Mouse (Mus musculus) left cerebral cortex, adult 2 months (tissue): ENCODE measurements at regions not wholly inside any gene's neighbourhood (a gene's known extent, or its start where the extent isn't known, plus 50 kb on each side); places are given as distances from the start of the nearest gene placed in this dataset.
A peak's percentile ranks its signal among the peaks of the same experiment; 100 is the strongest.

ENCODE experiments used
- DNase-seq, 2 experiments: peaks; one replicate each; pipeline ENCODE4 v3.0.0; 2021 to 2022; ENCODE audit warnings: low spot score in 2 of 2, mixed read lengths in 1 of 2; ENCODE audit errors: extremely low spot score in 1 of 2
- H3K27ac ChIP-seq: fragments of 200-600 bp; 2 replicates; pipeline ENCODE4 v1.8.1; 2022
- H3K4me3 ChIP-seq: fragments of 200-600 bp; 2 replicates; pipeline ENCODE4 v1.8.1; 2022
- CTCF ChIP-seq: fragments of 200-600 bp; IDR thresholded peaks from 2 replicates; pipeline ENCODE4 v1.8.1; 2022; ENCODE audit warnings: antibody characterized with exemption, mild to moderate bottlenecking, moderate library complexity
- intact Hi-C: fragments of 180-260 bp; cut with DNase I; formaldehyde crosslinking; loops from one replicate; pipeline ENCODE4 v1.15.1; 2025

GRCm38 (mm10) chr17:65105622-65106021 lies 269.8 kb upstream of the 4930583I09Rik start:
- Histone ChIP-seq H3K4me3 (no peak overlapping the region), H3K27ac (peak overlapping the region; percentile 26; the same call in 1 of the 2 replicates)
- intact Hi-C loops, result loop anchor here (2.0 kb wide), 1 partner anchor 67 kb away; no protein-coding TSS in a partner anchor
- no peak for TF ChIP-seq CTCF
- DNase-seq, result no peak

GRCm38 (mm10) chr17:65101157-65101556 lies 265.3 kb upstream of the 4930583I09Rik start:
- H3K4me3 ChIP-seq, result no peak overlapping the region
- DNase-seq, result no peak
- no peak for TF ChIP-seq CTCF
- H3K27ac ChIP-seq, result no peak overlapping the region
- intact Hi-C loops, result no loop called here

- Histone ChIP-seq H3K4me3 (no peak overlapping the region), H3K27ac (no peak overlapping the region)
- DNase-seq, result no peak
- no peak for TF ChIP-seq CTCF
- intact Hi-C loops, result no loop called here
Measured at GRCm38 (mm10) chr17:65082249-65082648, 246.4 kb upstream of the 4930583I09Rik start.

- Histone ChIP-seq H3K27ac (no peak overlapping the region), H3K4me3 (no peak overlapping the region)
- TF ChIP-seq CTCF, result no peak
- no peak for DNase-seq
- intact Hi-C loops, result no loop called here
Measured at GRCm38 (mm10) chr17:65081779-65082086, 245.9 kb upstream of the 4930583I09Rik start.

GRCm38 (mm10) chr17:65081072-65081778 lies 245.4 kb upstream of the 4930583I09Rik start:
- intact Hi-C loops, result no loop called here
- no peak for TF ChIP-seq CTCF

GRCm38 (mm10) chr17:65074878-65075277 lies 239.0 kb upstream of the 4930583I09Rik start:
- Histone ChIP-seq H3K27ac (no peak overlapping the region), H3K4me3 (no peak overlapping the region)
- no peak for DNase-seq
- no peak for TF ChIP-seq CTCF
- intact Hi-C loops, result loop anchor here (5.0 to 10.0 kb wide), 2 partner anchors 252 to 400 kb away; no protein-coding TSS in a partner anchor

More at GRCm38 (mm10) chr17:65081072-65081778, 245.4 kb upstream of the 4930583I09Rik start:
- Histone ChIP-seq H3K4me3 (no peak overlapping the region), H3K27ac (no peak overlapping the region)
- DNase-seq, result no peak

GRCm38 (mm10) chr17:65071114-65071513 lies 235.2 kb upstream of the 4930583I09Rik start:
- no peak overlapping the region for H3K27ac ChIP-seq
- intact Hi-C loops, result loop anchor here (1.0 to 10.0 kb wide), 3 partner anchors 181 to 404 kb away; no protein-coding TSS in a partner anchor
- no peak overlapping the region for H3K4me3 ChIP-seq
- DNase-seq, result peak; percentile 27 to 61
- peak; percentile 72 for TF ChIP-seq CTCF

GRCm38 (mm10) chr17:65066135-65066534 lies 230.3 kb upstream of the 4930583I09Rik start:
- Histone ChIP-seq H3K27ac (no peak overlapping the region), H3K4me3 (no peak overlapping the region)
- TF ChIP-seq CTCF, result no peak
- no peak for DNase-seq
- intact Hi-C loops, result no loop called here

GRCm38 (mm10) chr17:65056059-65056458 lies 220.2 kb upstream of the 4930583I09Rik start:
- no peak for TF ChIP-seq CTCF

GRCm38 (mm10) chr17:65049860-65050482 lies 214.1 kb upstream of the 4930583I09Rik start:
- intact Hi-C loops, result no loop called here
- H3K4me3 ChIP-seq, result no peak overlapping the region
- TF ChIP-seq CTCF, result no peak
- no peak overlapping the region for H3K27ac ChIP-seq
- no peak for DNase-seq

More at GRCm38 (mm10) chr17:65056059-65056458, 220.2 kb upstream of the 4930583I09Rik start:
- no peak overlapping the region for H3K4me3 ChIP-seq
- no peak overlapping the region for H3K27ac ChIP-seq
- no peak for DNase-seq
- intact Hi-C loops, result no loop called here

- H3K27ac ChIP-seq, result no peak overlapping the region; the same call in 1 of the 2 replicates
- intact Hi-C loops, result no loop called here
- TF ChIP-seq CTCF, result no peak
Measured at GRCm38 (mm10) chr17:65015731-65016130, 179.9 kb upstream of the 4930583I09Rik start.

GRCm38 (mm10) chr17:65014682-65015081 lies 178.8 kb upstream of the 4930583I09Rik start:
- TF ChIP-seq CTCF, result no peak
- intact Hi-C loops, result no loop called here
- DNase-seq, result no peak
- H3K4me3 ChIP-seq, result no peak overlapping the region
- H3K27ac ChIP-seq, result no peak overlapping the region

More at GRCm38 (mm10) chr17:65015731-65016130, 179.9 kb upstream of the 4930583I09Rik start:
- no peak overlapping the region for H3K4me3 ChIP-seq
- peak; percentile 7 to 18 for DNase-seq
